Mouse (Mus musculus) retina, postnatal 7 days (tissue): ENCODE results near the gene Nos2.
A peak's percentile ranks its signal among the peaks of the same experiment; 100 is the strongest.
"Not testable (repeated sequence)": the region's sequence is repeated elsewhere in the genome, so short reads cannot be mapped to it uniquely, and the experiment has no call there.

Experiments used
- DNase-seq: peaks from one replicate; pipeline ENCODE4 v3.0.0-alpha.2; 2012; ENCODE audit warnings: low read depth, low spot score

Nos2 gene

DNA sequence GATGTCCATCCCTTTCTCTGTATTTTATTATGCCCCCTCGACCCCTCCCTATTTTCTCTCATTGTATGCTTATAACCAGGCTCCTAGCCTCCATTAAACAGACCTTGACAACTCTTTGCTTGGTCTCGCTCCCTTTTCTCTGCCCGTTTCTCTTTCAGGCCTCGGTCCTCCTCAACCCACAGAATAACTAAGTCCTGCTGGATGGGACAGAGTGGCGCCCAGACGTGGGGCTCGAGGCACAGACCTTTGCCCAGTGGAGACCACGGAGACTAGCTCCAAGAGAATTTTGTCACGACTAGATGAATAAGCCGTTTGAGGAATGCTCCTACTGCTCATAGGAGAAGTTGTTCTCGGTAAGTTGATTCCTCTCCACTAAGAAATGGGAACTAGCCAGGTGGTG is 68.6 kb downstream of the Nos2 start:
- not testable (repeated sequence) for DNase-seq

DNA sequence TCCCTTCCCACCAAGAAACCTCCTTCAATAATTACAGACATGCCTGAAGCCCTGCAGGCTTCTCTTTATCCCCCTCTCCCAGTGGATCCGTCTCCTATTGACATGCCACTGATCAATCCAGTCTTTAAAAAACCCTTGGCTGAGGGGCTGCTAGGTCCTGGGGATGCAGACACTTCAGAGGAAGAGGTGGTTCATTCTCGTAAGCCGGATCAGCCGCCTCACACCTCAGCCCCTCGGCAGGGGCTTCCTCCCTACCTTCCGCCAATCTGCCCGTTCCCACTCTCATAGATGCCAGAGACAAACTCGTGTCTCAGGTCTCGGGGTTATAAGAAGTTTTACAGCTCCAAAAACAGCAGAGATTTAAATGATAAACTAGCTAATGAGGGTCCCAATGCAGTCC is 69.5 kb downstream of the Nos2 start:
- no peak for DNase-seq

DNA sequence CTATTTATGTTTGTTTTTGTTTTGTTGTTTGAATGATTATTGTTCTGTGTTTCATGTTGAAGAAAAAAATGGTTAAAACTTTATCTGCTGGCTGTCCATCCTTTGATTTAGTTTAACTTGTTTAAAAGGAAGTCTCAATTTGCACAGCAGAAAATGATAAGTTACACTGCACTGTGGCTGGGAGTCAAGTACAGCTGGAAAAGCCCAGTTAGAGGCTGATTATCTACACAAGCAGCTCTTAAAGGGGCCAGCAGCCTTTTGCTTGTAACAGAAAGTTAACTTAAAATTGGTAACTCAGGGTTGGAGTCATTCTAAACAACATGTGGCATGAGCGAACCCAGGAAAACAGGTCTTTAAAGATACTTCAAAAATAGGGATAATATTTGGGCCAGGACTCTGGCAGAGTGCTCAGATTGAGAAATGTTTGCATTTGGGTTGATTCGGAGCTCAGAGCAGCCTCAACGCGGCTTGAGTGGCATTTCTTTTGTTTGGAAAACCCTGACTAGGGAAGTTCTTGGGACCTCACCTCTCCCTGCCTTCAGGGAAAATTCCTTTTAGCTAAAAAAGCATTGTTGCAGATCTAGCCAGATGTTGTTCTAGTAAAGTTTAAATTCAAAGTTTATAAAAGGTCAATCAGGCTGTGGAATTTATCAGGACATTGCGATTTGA is 70.4 kb downstream of the Nos2 start:
- not testable (repeated sequence) for DNase-seq

- DNase-seq = no peak
Observed at GRCm38 (mm10) chr11:78999118-78999517, 78.5 kb downstream of the Nos2 start.

DNA sequence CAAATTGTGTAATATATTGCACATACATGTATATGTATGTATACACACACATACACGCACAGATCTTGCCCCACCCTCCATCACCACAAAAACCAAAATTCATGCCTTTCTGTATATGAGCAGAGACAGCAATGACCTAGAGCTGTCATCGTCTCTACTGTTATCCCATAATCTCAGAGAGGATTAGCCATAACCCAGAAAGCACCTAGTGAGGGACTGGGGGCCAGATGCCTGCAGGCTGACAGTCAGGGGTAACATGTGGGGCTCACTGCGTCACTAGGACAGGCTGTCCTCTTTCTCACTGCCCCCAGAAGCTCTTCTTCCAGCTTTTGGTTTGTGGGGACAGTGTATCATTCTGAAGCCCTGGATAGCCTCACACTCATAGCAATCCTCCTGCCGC is 81.3 kb downstream of the Nos2 start:
- DNase-seq = peak; percentile 40

- no peak for DNase-seq
Observed at GRCm38 (mm10) chr11:79002551-79002951, 82.0 kb downstream of the Nos2 start.

DNA sequence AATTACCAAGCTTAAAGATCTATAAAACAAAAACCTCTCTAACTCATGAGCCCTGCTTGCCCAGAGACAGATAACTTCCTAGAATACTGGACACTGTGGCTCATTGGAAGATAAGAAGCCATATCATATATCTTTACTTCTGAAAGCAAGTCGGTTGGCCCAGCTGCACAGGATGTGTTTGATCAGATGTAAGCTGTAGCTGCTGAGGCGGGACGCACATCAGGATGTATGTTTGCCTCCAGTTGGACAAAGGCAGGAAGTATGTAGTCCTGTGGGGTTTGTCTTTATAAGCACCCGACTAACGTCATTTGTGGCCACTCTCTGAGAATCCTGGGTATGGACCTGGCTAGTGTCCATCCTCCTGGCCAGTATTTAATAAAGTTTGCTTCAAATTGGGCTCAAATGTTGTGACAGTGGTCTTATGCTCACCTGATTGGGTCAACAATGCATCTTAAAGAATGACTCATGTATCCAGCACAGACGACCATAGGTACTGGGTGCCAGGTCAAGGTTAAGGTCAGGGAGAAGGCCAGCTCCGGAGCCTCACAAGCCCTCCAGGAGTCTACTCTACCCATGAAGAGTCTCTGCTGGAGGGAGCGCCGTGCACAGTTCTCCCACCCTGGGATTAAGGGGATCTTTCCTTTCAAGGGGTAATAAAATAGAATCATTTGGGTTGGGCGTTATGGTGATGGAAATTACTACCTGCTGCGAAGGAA is 82.6 kb downstream of the Nos2 start:
- DNase-seq = no peak

DNA sequence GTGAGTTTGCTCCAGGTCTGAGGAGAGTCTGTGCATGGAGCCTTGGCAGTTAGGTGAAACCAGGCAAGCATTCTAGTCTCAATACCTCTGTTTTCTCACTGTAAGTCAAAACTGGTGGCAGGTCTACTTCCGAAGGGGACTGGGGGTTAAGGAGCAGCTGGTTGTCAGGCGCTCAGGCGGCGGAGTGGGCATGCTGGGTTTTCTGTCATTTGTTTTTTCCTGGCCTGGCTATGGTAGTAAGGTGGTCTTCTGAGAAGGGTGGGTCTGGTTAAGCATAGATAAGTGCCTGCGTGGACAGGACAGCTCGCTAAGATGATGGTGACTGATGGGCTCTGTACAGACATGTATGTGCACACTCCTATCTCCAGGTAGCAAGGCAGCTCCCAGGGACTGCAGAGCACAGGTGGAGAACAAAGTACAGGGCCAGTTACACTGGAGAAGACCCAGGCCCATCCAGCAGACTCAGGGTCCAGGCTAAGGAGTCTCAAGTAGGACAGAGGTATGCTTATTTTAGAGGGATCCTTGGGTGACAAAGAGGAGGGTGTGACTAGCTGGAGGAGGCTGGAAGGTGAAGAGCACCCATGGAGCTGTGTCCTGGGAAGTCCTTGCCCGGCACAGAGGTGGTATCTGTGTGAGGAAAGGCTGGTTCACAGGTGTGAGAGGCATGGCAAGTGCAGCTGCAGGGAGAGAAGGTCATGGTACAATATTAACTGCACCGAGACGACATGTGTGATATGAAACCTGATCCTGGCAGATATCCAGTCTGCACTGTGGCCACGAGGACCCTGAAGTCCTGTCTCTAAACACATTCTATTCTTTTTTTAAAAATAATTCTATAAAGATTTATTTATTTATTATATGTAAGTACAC is 83.4 kb downstream of the Nos2 start:
- no peak for DNase-seq

- DNase-seq = no peak
Observed at GRCm38 (mm10) chr11:79005578-79006394, 85.2 kb downstream of the Nos2 start.

- DNase-seq = no peak
Observed at GRCm38 (mm10) chr11:79006417-79006816, 85.8 kb downstream of the Nos2 start.

DNA sequence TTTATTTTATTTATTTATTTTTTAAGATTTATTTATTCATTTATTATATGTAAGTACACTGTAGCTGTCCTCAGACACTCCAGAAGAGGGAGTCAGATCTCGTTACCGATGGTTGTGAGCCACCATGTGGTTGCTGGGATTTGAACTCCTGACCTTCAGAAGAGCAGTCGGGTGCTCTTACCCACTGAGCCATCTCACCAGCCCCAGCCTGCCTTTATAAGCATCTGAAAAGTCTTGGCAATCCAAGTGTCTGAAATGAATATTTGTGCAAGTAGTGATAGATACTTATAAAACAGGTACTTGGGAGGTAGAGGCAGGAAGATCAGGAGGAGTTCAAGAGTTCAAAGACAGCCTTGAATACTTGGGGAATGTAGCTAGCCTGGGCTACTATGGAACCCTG is 86.8 kb downstream of the Nos2 start:
- DNase-seq = not testable (repeated sequence)

- no peak for DNase-seq
Observed at GRCm38 (mm10) chr11:79008007-79008775, 87.6 kb downstream of the Nos2 start.

GRCm38 (mm10) chr11:79008891-79009290 is 88.3 kb downstream of the Nos2 start:
- no peak for DNase-seq
